Mouse (Mus musculus): ENCODE data around the gene Tmem110. TPM values are rescaled to one million over a fixed set of nuclear protein-coding genes. Genes with fewer than 3 reads are reported as not detected.

The Tmem110 gene
- polyA plus RNA-seq, 1 experiment from 2014 or later: 18.7 TPM

DNA sequence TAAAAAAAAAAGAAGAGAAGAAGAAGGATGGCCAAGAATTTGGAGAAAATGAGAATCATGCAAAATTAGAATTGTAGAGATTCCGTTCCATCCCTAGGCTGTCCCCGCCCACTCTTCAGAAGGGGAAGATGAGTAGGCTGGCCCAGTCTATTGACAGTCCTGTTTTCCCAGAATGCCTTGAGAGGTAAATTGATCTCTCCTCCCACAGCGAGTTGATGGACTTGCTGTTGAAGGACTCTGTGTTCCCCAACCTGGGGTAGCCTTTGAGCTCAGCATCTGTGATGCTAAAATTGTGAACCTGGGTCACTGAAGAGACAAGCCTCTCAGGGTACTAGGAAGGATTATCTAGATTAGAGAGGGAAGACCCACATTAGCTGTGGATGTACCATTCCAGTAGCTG, 100.1 kb downstream of the Tmem110 start:
- H3K27me3 ChIP-seq (ENCODE audit: control insufficient read depth, insufficient read depth, low read length): no peaks in the 10 kb centered on the region
- DNase-seq (no peak), ATAC-seq (ENCODE audit: low FRiP score, low TSS enrichment) (no peak)
- WGBS: 90% methylated on average over 3 of the region's 3 CpGs
- no peak overlapping the region for H3K4me2 ChIP-seq (ENCODE audit: low read length)
- no peak overlapping the region for H3K9ac ChIP-seq (replicated peaks; ENCODE audit: low read length)
- no peaks in the 10 kb centered on the region for H3K4me1 ChIP-seq (ENCODE audit: control insufficient read depth, insufficient read depth, low read length)
- H3K4me3 ChIP-seq (replicated peaks; ENCODE audit: low read depth, low read length): no peak overlapping the region
- H3K27ac ChIP-seq (replicated peaks; ENCODE audit: low read depth, low read length): no peak overlapping the region
- H3K36me3 ChIP-seq (ENCODE audit: control insufficient read depth, insufficient read depth, low read length): no peaks in the 10 kb centered on the region
- no peaks in the 10 kb centered on the region for H3K9me3 ChIP-seq (ENCODE audit: control insufficient read depth, low read length)

Other genes starting within 250 kb of the Tmem110 start
- gene Prkcd, start 199.4 kb upstream of the Tmem110 start, polyA plus RNA-seq (2014; fragmentation: Nextera tagmentation; extraction: Ambion mirVana): 10.6 and 12.8 TPM in 2 replicates
- gene Rft1, start 171.2 kb upstream of the Tmem110 start, polyA plus RNA-seq (2014; fragmentation: Nextera tagmentation; extraction: Ambion mirVana): 7.7 and 10.3 TPM in 2 replicates
- gene Sfmbt1, start 110.7 kb upstream of the Tmem110 start, polyA plus RNA-seq (2014; fragmentation: Nextera tagmentation; extraction: Ambion mirVana): 17.0 and 20.9 TPM in 2 replicates
- 0.18 and 0.34 TPM in 2 replicates for gene Mustn1, start 53.6 kb downstream of the Tmem110 start, polyA plus RNA-seq (2014; fragmentation: Nextera tagmentation; extraction: Ambion mirVana)
- not detected in 2 replicates for gene Itih4, start 60.9 kb downstream of the Tmem110 start, polyA plus RNA-seq (2014; fragmentation: Nextera tagmentation; extraction: Ambion mirVana)
- gene Itih3, start 98.2 kb downstream of the Tmem110 start, polyA plus RNA-seq (2014; fragmentation: Nextera tagmentation; extraction: Ambion mirVana): 0.53 and 0.84 TPM in 2 replicates
- not detected in 2 replicates for gene Itih1, start 117.7 kb downstream of the Tmem110 start, polyA plus RNA-seq (2014; fragmentation: Nextera tagmentation; extraction: Ambion mirVana)
- gene Nek4, start 125.8 kb downstream of the Tmem110 start, polyA plus RNA-seq (2014; fragmentation: Nextera tagmentation; extraction: Ambion mirVana): 8.7 and 17.9 TPM in 2 replicates
- gene Glt8d1, start 175.8 kb downstream of the Tmem110 start, polyA plus RNA-seq (2014; fragmentation: Nextera tagmentation; extraction: Ambion mirVana): 54.0 and 62.4 TPM in 2 replicates
- 287 and 317 TPM in 2 replicates for gene Spcs1, start 176.1 kb downstream of the Tmem110 start, polyA plus RNA-seq (2014; fragmentation: Nextera tagmentation; extraction: Ambion mirVana)
- gene Pbrm1, start 193.5 kb downstream of the Tmem110 start, polyA plus RNA-seq (2014; fragmentation: Nextera tagmentation; extraction: Ambion mirVana): 120 and 136 TPM in 2 replicates
- gene Gnl3, start 193.6 kb downstream of the Tmem110 start, polyA plus RNA-seq (2014; fragmentation: Nextera tagmentation; extraction: Ambion mirVana): 44.5 and 49.7 TPM in 2 replicates